Mouse (Mus musculus): ENCODE measurements at regions not wholly inside any gene's neighbourhood (a gene's known extent, or its start where the extent isn't known, plus 50 kb on each side); places are given as distances from the start of the nearest gene placed in this dataset.

- H3K4me3 ChIP-seq (ENCODE audit: control insufficient read depth in 1 of 2, insufficient read depth in 1 of 2, low read depth in 2 of 2, low read length in 2 of 2), result no peak overlapping the region
- TF ChIP-seq CTCF (IDR thresholded peaks at IDR 0.05 in 2 of 3, conservative IDR thresholded peaks at IDR 0.05 in 1 of 3; ENCODE audit: control insufficient read depth in 1 of 3, insufficient read depth in 1 of 3, low read depth in 2 of 3, low read length in 3 of 3, poor library complexity in 1 of 3, severe bottlenecking in 1 of 3), result no peak
- no peak for TF ChIP-seq ZKSCAN1 (IDR thresholded peaks at IDR 0.05; ENCODE audit: low read depth, low read length)
- TF ChIP-seq MAZ (IDR thresholded peaks at IDR 0.05; ENCODE audit: low read depth, low read length), result no peak
- TF ChIP-seq BHLHE40 (IDR thresholded peaks at IDR 0.05; ENCODE audit: borderline replicate concordance, low read depth, low read length), result no peak
- TF ChIP-seq ETS1 (IDR thresholded peaks at IDR 0.05; ENCODE audit: low read depth, low read length), result no peak
- no peak for TF ChIP-seq MAFK (IDR thresholded peaks at IDR 0.05; ENCODE audit: borderline replicate concordance, low read depth, low read length)
- no peak for TF ChIP-seq GABPA (IDR thresholded peaks at IDR 0.05; ENCODE audit: low read depth, low read length)
- no peak for TF ChIP-seq TBP (IDR thresholded peaks at IDR 0.05; ENCODE audit: low read depth, low read length)
- no peak for TF ChIP-seq POLR2AphosphoS5 (IDR thresholded peaks at IDR 0.05; ENCODE audit: borderline replicate concordance, low read depth, low read length)
- no peak for TF ChIP-seq MAX (IDR thresholded peaks at IDR 0.05; ENCODE audit: low read length)
- no peak for TF ChIP-seq ELF1 (IDR thresholded peaks at IDR 0.05; ENCODE audit: low read depth, low read length)
- no peak for TF ChIP-seq CHD1 (IDR thresholded peaks at IDR 0.05; ENCODE audit: low read depth, low read length)
- no peak for TF ChIP-seq SIN3A (IDR thresholded peaks at IDR 0.05; ENCODE audit: low read length)
- no peak for TF ChIP-seq JUND (IDR thresholded peaks at IDR 0.05; ENCODE audit: low read depth, low read length)
- TF ChIP-seq MXI1 (IDR thresholded peaks at IDR 0.05; ENCODE audit: low read depth, low read length), result no peak
- TF ChIP-seq TAL1 (IDR thresholded peaks at IDR 0.05; ENCODE audit: low read length), result no peak
- no peak for TF ChIP-seq POLR2A (IDR thresholded peaks at IDR 0.05; ENCODE audit: control insufficient read depth in 1 of 2, insufficient read depth in 1 of 2, low read depth in 1 of 2, low read length in 2 of 2, poor library complexity in 1 of 2)
- no peak for TF ChIP-seq MEF2A (IDR thresholded peaks at IDR 0.05; ENCODE audit: extremely low read depth, insufficient replicate concordance, low read depth, low read length, poor library complexity, severe bottlenecking)
- TF ChIP-seq TCF12 (IDR thresholded peaks at IDR 0.05; ENCODE audit: low read depth, low read length), result no peak
- TF ChIP-seq ZC3H11A (IDR thresholded peaks at IDR 0.05; ENCODE audit: low read depth, low read length), result no peak
- no peaks in the 10 kb centered on the region for H3K27me3 ChIP-seq (ENCODE audit: control insufficient read depth in 1 of 2, insufficient read depth in 2 of 2, low read length in 2 of 2)
- H3K9me3 ChIP-seq (replicated peaks; ENCODE audit: insufficient read depth, low read length), result no peaks in the 10 kb centered on the region
- H3K4me1 ChIP-seq (ENCODE audit: control insufficient read depth in 1 of 2, insufficient read depth in 2 of 2, low read length in 2 of 2), result no peaks in the 10 kb centered on the region
- H3K79me2 ChIP-seq (ENCODE audit: control insufficient read depth, insufficient read depth, low read length, poor library complexity), result no peaks in the 10 kb centered on the region
- no peak overlapping the region for H3K27ac ChIP-seq (ENCODE audit: control insufficient read depth, low read depth, low read length)
- no peaks in the 10 kb centered on the region for H3K36me3 ChIP-seq (ENCODE audit: control insufficient read depth in 1 of 2, insufficient read depth in 2 of 2, low read length in 2 of 2)
- H3K9ac ChIP-seq (ENCODE audit: control insufficient read depth, low read depth, low read length, poor library complexity, severe bottlenecking), result no peak overlapping the region
- no peak for DNase-seq (ENCODE audit: low read depth, low spot score)
These were observed 166.1 kb upstream of the Rybp start for GRCm38 (mm10) chr6:100453401-100453800.

Measured in MEL (cell line).